Comparison of ENCODE assay signal across 11 mouse cellular contexts in the genomic region with DNA sequence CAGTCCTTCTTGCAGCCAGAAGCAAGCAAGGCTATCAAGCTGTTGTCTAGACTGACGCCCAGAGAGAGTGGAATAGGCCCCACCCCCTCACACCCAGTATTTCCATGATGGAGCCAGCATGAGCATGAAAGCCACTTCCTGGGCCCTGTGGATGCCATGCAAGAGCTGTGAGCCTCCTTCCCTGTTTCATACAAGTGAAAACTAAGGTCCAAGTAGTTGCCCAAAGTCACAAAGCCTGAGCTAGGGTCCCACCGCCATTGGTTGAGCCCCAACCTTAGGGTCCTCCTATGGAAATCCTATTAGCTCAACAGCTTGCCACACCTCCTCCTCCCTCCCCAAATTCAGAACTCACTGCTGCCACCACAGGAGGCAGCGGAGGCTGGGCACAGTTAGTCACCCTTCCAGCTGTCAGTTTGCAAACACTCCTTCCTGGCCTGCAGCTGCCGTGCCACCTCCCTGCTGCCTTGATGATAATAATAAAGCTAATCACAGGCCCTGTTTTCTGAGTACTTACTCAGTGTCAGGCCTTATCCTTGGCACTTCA. TPM values are rescaled to one million over a fixed set of nuclear protein-coding genes. Genes with fewer than 3 reads are reported as not detected.
DNase-seq lines count a peak whose midpoint lies in the region; ATAC-seq lines count a peak whose summit lies in the region.
"Had no signal": no experiment of that assay in that cellular context is flagged by ENCODE, and none has a peak within 500 bp of the region (broad histone marks: within the 10 kb centered on the region; RNA-seq: fewer than 3 reads in every experiment).

No protein-coding gene starts in this region.

- H3K4me3 ChIP-seq in forebrain, embryonic 15.5 days: no peak overlapping the region
- no peak overlapping the region for H3K4me3 ChIP-seq in forebrain, embryonic 10.5 days
- no peak overlapping the region for H3K4me3 ChIP-seq in midbrain, embryonic 16.5 days (ENCODE audit: low read depth, low read length)
- H3K4me3 ChIP-seq in midbrain, embryonic 13.5 days (replicated peaks): no peak overlapping the region
- H3K4me3 ChIP-seq in forebrain, embryonic 16.5 days (replicated peaks; ENCODE audit: low read length): no peak overlapping the region
- H3K4me3 ChIP-seq in heart, embryonic 10.5 days: no peak overlapping the region
- H3K4me3 ChIP-seq: liver, embryonic 15.5 days had no signal

- peaks cover 33% of the 10 kb centered on the region for H3K4me1 ChIP-seq in forebrain, embryonic 15.5 days
- H3K4me1 ChIP-seq in forebrain, embryonic 10.5 days: peaks cover 32% of the 10 kb centered on the region
- H3K4me1 ChIP-seq in midbrain, embryonic 16.5 days (ENCODE audit: control insufficient read depth, insufficient read depth, low read length): peaks cover 15% of the 10 kb centered on the region
- H3K4me1 ChIP-seq in midbrain, embryonic 13.5 days (replicated peaks): peaks cover 32% of the 10 kb centered on the region
- peaks cover 24% of the 10 kb centered on the region for H3K4me1 ChIP-seq in forebrain, embryonic 16.5 days (replicated peaks; ENCODE audit: control insufficient read depth, insufficient read depth, low read length)
- peaks cover 42% of the 10 kb centered on the region for H3K4me1 ChIP-seq in heart, embryonic 10.5 days

- H3K4me2 ChIP-seq in forebrain, embryonic 15.5 days (replicated peaks): no peak overlapping the region
- no peak overlapping the region for H3K4me2 ChIP-seq in midbrain, embryonic 16.5 days (ENCODE audit: low read length)
- H3K4me2 ChIP-seq in midbrain, embryonic 13.5 days (replicated peaks): no peak overlapping the region
- H3K4me2 ChIP-seq in forebrain, embryonic 16.5 days (ENCODE audit: low read length): no peak overlapping the region
- H3K4me2 ChIP-seq: liver, embryonic 15.5 days had no signal

- no peak overlapping the region for H3K9ac ChIP-seq in forebrain, embryonic 15.5 days (replicated peaks)
- no peak overlapping the region; the same call in 1 of the 2 replicates for H3K9ac ChIP-seq in midbrain, embryonic 16.5 days (ENCODE audit: low read depth, low read length)
- no peak overlapping the region for H3K9ac ChIP-seq in midbrain, embryonic 13.5 days (replicated peaks)
- H3K9ac ChIP-seq in forebrain, embryonic 16.5 days (replicated peaks; ENCODE audit: low read depth, low read length): no peak overlapping the region
- H3K9ac ChIP-seq: liver, embryonic 15.5 days had no signal

- DNase-seq in forebrain, embryonic 10.5 days (ENCODE audit: extremely low spot score, low spot score): no peak
- peak; percentile 73 for DNase-seq in splenic B cell, adult 2 months (ENCODE audit: low read depth, low spot score)
- DNase-seq in urinary bladder, postnatal 25 days (ENCODE audit: low spot score): no peak
- no peak for DNase-seq in heart, embryonic 10.5 days (ENCODE audit: low spot score)
- DNase-seq: embryo, embryonic 11 days; heart, postnatal 14 days had no signal

- no peak for ATAC-seq in forebrain, embryonic 15.5 days (replicated peaks)
- no peak for ATAC-seq in midbrain, embryonic 16.5 days
- ATAC-seq in midbrain, embryonic 13.5 days: no peak
- ATAC-seq in forebrain, embryonic 16.5 days: peak; percentile 20; the same call in 1 of the 2 replicates

- H3K27ac ChIP-seq in forebrain, embryonic 15.5 days (replicated peaks): peak overlapping the region; percentile 40; the same call in 1 of the 2 replicates
- H3K27ac ChIP-seq in forebrain, embryonic 10.5 days: no peak overlapping the region
- H3K27ac ChIP-seq in midbrain, embryonic 16.5 days (ENCODE audit: low read length): peak overlapping the region; percentile 9; the same call in 1 of the 2 replicates
- H3K27ac ChIP-seq in midbrain, embryonic 13.5 days: no peak overlapping the region
- H3K27ac ChIP-seq in forebrain, embryonic 16.5 days (ENCODE audit: low read length): no peak overlapping the region
- no peak overlapping the region for H3K27ac ChIP-seq in heart, embryonic 10.5 days

- H3K9me3 ChIP-seq in forebrain, embryonic 15.5 days: no peaks in the 10 kb centered on the region
- no peaks in the 10 kb centered on the region for H3K9me3 ChIP-seq in forebrain, embryonic 10.5 days
- no peaks in the 10 kb centered on the region for H3K9me3 ChIP-seq in midbrain, embryonic 16.5 days (replicated peaks; ENCODE audit: control insufficient read depth, low read length, poor library complexity, severe bottlenecking)
- H3K9me3 ChIP-seq in midbrain, embryonic 13.5 days: no peaks in the 10 kb centered on the region
- H3K9me3 ChIP-seq in forebrain, embryonic 16.5 days (ENCODE audit: control insufficient read depth, low read length): no peaks in the 10 kb centered on the region
- no peaks in the 10 kb centered on the region for H3K9me3 ChIP-seq in heart, embryonic 10.5 days
- H3K9me3 ChIP-seq: liver, embryonic 15.5 days had no signal

- H3K36me3 ChIP-seq in forebrain, embryonic 15.5 days: peaks cover 25% of the 10 kb centered on the region
- peaks cover 73% of the 10 kb centered on the region for H3K36me3 ChIP-seq in forebrain, embryonic 10.5 days (replicated peaks)
- H3K36me3 ChIP-seq in midbrain, embryonic 16.5 days (ENCODE audit: control insufficient read depth, insufficient read depth, low read length): peaks cover 20% of the 10 kb centered on the region
- peaks cover 42% of the 10 kb centered on the region for H3K36me3 ChIP-seq in midbrain, embryonic 13.5 days
- peaks cover 8% of the 10 kb centered on the region; the same call in 1 of the 2 replicates for H3K36me3 ChIP-seq in forebrain, embryonic 16.5 days (ENCODE audit: control insufficient read depth, insufficient read depth)
- H3K36me3 ChIP-seq in splenic B cell, adult 2 months (ENCODE audit: control insufficient read depth, insufficient read depth, low read length, poor library complexity, severe bottlenecking): peaks cover 25% of the 10 kb centered on the region
- H3K36me3 ChIP-seq in heart, embryonic 10.5 days: peaks cover 38% of the 10 kb centered on the region

- whole genome bisulfite sequencing in forebrain, embryonic 15.5 days: 32% methylated on average over 4 of the region's 4 CpGs
- WGBS in forebrain, embryonic 10.5 days: 46% methylated on average over 4 of the region's 4 CpGs
- WGBS in midbrain, embryonic 16.5 days: 36% methylated on average over 4 of the region's 4 CpGs
- WGBS in midbrain, embryonic 13.5 days: 40% methylated on average over 4 of the region's 4 CpGs
- WGBS in forebrain, embryonic 16.5 days: 34% methylated on average over 4 of the region's 4 CpGs
- WGBS in heart, embryonic 10.5 days: 37% methylated on average over 4 of the region's 4 CpGs

- no peaks in the 10 kb centered on the region for H3K27me3 ChIP-seq in forebrain, embryonic 15.5 days
- no peaks in the 10 kb centered on the region for H3K27me3 ChIP-seq in forebrain, embryonic 10.5 days (ENCODE audit: poor library complexity, severe bottlenecking)
- no peaks in the 10 kb centered on the region for H3K27me3 ChIP-seq in midbrain, embryonic 16.5 days (ENCODE audit: control insufficient read depth, insufficient read depth, low read depth, low read length)
- H3K27me3 ChIP-seq in midbrain, embryonic 13.5 days: no peaks in the 10 kb centered on the region
- no peaks in the 10 kb centered on the region for H3K27me3 ChIP-seq in forebrain, embryonic 16.5 days (replicated peaks; ENCODE audit: control insufficient read depth, insufficient read depth, low read length)
- no peaks in the 10 kb centered on the region for H3K27me3 ChIP-seq in splenic B cell, adult 2 months (ENCODE audit: control insufficient read depth, insufficient read depth, low read length, poor library complexity, severe bottlenecking)
- H3K27me3 ChIP-seq in heart, embryonic 10.5 days (ENCODE audit: insufficient read depth, poor library complexity, severe bottlenecking): no peaks in the 10 kb centered on the region
- H3K27me3 ChIP-seq: liver, embryonic 15.5 days had no signal

RNA-seq across cellular contexts. Expression of gene Lman1l, which starts 13.0 kb away (rescaled TPM):
- not detected in 2 replicates for polyA plus RNA-seq in forebrain, embryonic 15.5 days (2015; fragmentation: Nextera tagmentation; extraction: Ambion mirVana)
- not detected in 2 replicates for polyA plus RNA-seq in forebrain, embryonic 10.5 days (2016; fragmentation: Nextera tagmentation; extraction: Ambion mirVana)
- not detected in 2 replicates for polyA plus RNA-seq in midbrain, embryonic 16.5 days (2015; fragmentation: Nextera tagmentation; extraction: Ambion mirVana)
- not detected in 2 replicates for polyA plus RNA-seq in midbrain, embryonic 13.5 days (2015; fragmentation: Nextera tagmentation; extraction: Ambion mirVana)
- polyA plus RNA-seq in forebrain, embryonic 16.5 days (2015; fragmentation: Nextera tagmentation; extraction: Ambion mirVana): not detected in 2 replicates
- not detected in 2 replicates for polyA plus RNA-seq in heart, embryonic 10.5 days (2016; fragmentation: Nextera tagmentation; extraction: Ambion mirVana)
- polyA plus RNA-seq: liver, embryonic 15.5 days had no signal

RNA-seq across cellular contexts. Expression of gene Csk, which starts 19.9 kb away (rescaled TPM):
- 37.4 and 41.7 TPM in 2 replicates for polyA plus RNA-seq in forebrain, embryonic 15.5 days (2015; fragmentation: Nextera tagmentation; extraction: Ambion mirVana)
- 28.8 and 33.9 TPM in 2 replicates for polyA plus RNA-seq in forebrain, embryonic 10.5 days (2016; fragmentation: Nextera tagmentation; extraction: Ambion mirVana)
- polyA plus RNA-seq in midbrain, embryonic 16.5 days (2015; fragmentation: Nextera tagmentation; extraction: Ambion mirVana): 38.2 and 39.2 TPM in 2 replicates
- 35.9 and 41.9 TPM in 2 replicates for polyA plus RNA-seq in midbrain, embryonic 13.5 days (2015; fragmentation: Nextera tagmentation; extraction: Ambion mirVana)
- polyA plus RNA-seq in forebrain, embryonic 16.5 days (2015; fragmentation: Nextera tagmentation; extraction: Ambion mirVana): 38.5 and 39.6 TPM in 2 replicates
- 17.2 and 26.0 TPM in 2 replicates for polyA plus RNA-seq in heart, embryonic 10.5 days (2016; fragmentation: Nextera tagmentation; extraction: Ambion mirVana)

RNA-seq across cellular contexts. Expression of gene Cplx3, which starts 27.5 kb away (rescaled TPM):
- 0.45 TPM in 1 of 2 replicates, not detected in the other for polyA plus RNA-seq in forebrain, embryonic 15.5 days (2015; fragmentation: Nextera tagmentation; extraction: Ambion mirVana)
- polyA plus RNA-seq in forebrain, embryonic 10.5 days (2016; fragmentation: Nextera tagmentation; extraction: Ambion mirVana): 1.9 and 2.9 TPM in 2 replicates
- polyA plus RNA-seq in midbrain, embryonic 16.5 days (2015; fragmentation: Nextera tagmentation; extraction: Ambion mirVana): 0.46 and 1.3 TPM in 2 replicates
- 2.2 and 3.3 TPM in 2 replicates for polyA plus RNA-seq in midbrain, embryonic 13.5 days (2015; fragmentation: Nextera tagmentation; extraction: Ambion mirVana)
- 0.09 TPM in 1 of 2 replicates, not detected in the other for polyA plus RNA-seq in forebrain, embryonic 16.5 days (2015; fragmentation: Nextera tagmentation; extraction: Ambion mirVana)
- polyA plus RNA-seq in heart, embryonic 10.5 days (2016; fragmentation: Nextera tagmentation; extraction: Ambion mirVana): 0.15 TPM in 1 of 2 replicates, not detected in the other
- polyA plus RNA-seq: liver, embryonic 15.5 days had no signal

RNA-seq across cellular contexts. Expression of gene Ulk3, which starts 44.3 kb away (rescaled TPM):
- 26.6 and 29.8 TPM in 2 replicates for polyA plus RNA-seq in forebrain, embryonic 15.5 days (2015; fragmentation: Nextera tagmentation; extraction: Ambion mirVana)
- polyA plus RNA-seq in forebrain, embryonic 10.5 days (2016; fragmentation: Nextera tagmentation; extraction: Ambion mirVana): 12.8 and 14.7 TPM in 2 replicates
- polyA plus RNA-seq in midbrain, embryonic 16.5 days (2015; fragmentation: Nextera tagmentation; extraction: Ambion mirVana): 29.5 and 38.3 TPM in 2 replicates
- polyA plus RNA-seq in midbrain, embryonic 13.5 days (2015; fragmentation: Nextera tagmentation; extraction: Ambion mirVana): 23.5 and 25.1 TPM in 2 replicates
- polyA plus RNA-seq in forebrain, embryonic 16.5 days (2015; fragmentation: Nextera tagmentation; extraction: Ambion mirVana): 27.2 and 43.3 TPM in 2 replicates
- 17.4 and 21.8 TPM in 2 replicates for polyA plus RNA-seq in heart, embryonic 10.5 days (2016; fragmentation: Nextera tagmentation; extraction: Ambion mirVana)

RNA-seq across cellular contexts. Expression of gene Cyp1a2, which starts 50.0 kb away (rescaled TPM):
- not detected in 2 replicates for polyA plus RNA-seq in forebrain, embryonic 15.5 days (2015; fragmentation: Nextera tagmentation; extraction: Ambion mirVana)
- not detected in 2 replicates for polyA plus RNA-seq in forebrain, embryonic 10.5 days (2016; fragmentation: Nextera tagmentation; extraction: Ambion mirVana)
- polyA plus RNA-seq in midbrain, embryonic 16.5 days (2015; fragmentation: Nextera tagmentation; extraction: Ambion mirVana): not detected in 2 replicates
- polyA plus RNA-seq in midbrain, embryonic 13.5 days (2015; fragmentation: Nextera tagmentation; extraction: Ambion mirVana): not detected in 2 replicates
- not detected in 2 replicates for polyA plus RNA-seq in forebrain, embryonic 16.5 days (2015; fragmentation: Nextera tagmentation; extraction: Ambion mirVana)
- polyA plus RNA-seq in heart, embryonic 10.5 days (2016; fragmentation: Nextera tagmentation; extraction: Ambion mirVana): not detected in 2 replicates

Comparison
In these comparisons a context has a peak if more than half of its experiments do, and no peak if none do; other contexts are left out.
1. H3K27ac ChIP-seq: peak in forebrain, embryonic 15.5 days (single experiment) and midbrain, embryonic 16.5 days (single experiment); none in forebrain, embryonic 10.5 days (single experiment), midbrain, embryonic 13.5 days (single experiment), forebrain, embryonic 16.5 days (single experiment) and heart, embryonic 10.5 days (single experiment).